Mouse (Mus musculus): ENCODE data around the gene Acss3. TPM values are rescaled to one million over a fixed set of nuclear protein-coding genes. Genes with fewer than 3 reads are reported as not detected.

The Acss3 gene
- total RNA-seq, 2 experiments from 2014 or later: 4.8 to 5.2 TPM

DNA sequence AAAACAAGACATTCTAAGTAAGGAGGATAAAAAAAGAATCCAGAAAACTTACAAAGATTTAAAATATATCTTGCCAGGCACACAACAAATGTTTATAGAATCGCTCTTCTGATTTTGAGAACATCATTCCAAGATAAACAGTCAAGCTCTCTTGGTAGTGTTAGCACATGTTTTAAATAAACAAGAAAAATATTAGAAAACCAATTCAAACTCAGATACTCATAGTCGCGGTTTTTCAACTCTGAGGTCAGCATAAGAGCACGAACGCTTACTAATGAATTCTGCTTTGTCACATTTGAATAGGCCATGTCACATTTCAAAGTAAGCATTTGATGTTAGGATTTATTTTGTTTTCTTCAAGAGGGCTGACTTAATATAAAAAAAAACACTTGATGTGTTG lies 102.3 kb downstream of the Acss3 start:
- no peak for DNase-seq (ENCODE audit: low spot score in 2 of 2)

DNA sequence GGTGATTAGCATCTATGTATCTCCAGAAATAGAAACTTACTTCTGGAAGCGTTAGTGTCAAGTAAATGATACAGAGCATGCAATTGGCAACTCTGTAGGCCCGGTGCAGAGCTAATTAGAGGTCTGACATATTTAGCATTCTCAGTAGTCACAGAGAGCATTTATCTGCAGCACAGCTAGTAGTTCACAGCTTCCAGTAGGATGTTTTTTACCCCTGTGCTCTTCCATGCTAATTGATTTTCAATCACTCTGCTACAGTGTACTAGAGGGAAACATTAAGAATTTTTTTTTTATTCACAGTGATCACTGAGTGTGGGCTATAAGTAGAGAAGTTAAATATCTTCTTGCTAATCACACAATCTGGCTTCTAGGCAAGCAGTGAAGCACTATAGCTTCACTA lies 112.3 kb downstream of the Acss3 start:
- no peak for DNase-seq (ENCODE audit: low spot score in 2 of 2)

- DNase-seq (ENCODE audit: low spot score in 2 of 2): no peak
Measured at GRCm38 (mm10) chr10:106998052-106998625, 125.3 kb downstream of the Acss3 start.

DNA sequence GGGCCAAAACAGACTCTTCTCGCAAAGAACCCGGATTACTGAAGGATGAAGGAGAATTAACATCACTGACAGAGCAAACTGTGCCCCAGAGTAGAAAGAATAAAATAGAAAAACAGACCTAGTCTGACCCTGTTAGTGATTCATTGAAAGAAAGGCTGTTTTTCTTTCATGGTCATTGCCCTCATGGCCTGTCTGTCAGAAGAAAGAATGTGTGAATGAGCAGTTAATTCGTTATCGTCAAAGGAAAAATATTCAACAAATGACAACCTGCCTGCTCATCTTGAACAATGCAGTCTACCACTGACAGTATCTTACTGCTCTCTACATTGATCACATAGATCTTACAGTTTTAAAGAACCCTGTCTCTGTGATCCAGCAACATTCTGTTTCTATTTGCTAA lies 134.0 kb downstream of the Acss3 start:
- DNase-seq (ENCODE audit: low spot score in 2 of 2): no peak

DNA sequence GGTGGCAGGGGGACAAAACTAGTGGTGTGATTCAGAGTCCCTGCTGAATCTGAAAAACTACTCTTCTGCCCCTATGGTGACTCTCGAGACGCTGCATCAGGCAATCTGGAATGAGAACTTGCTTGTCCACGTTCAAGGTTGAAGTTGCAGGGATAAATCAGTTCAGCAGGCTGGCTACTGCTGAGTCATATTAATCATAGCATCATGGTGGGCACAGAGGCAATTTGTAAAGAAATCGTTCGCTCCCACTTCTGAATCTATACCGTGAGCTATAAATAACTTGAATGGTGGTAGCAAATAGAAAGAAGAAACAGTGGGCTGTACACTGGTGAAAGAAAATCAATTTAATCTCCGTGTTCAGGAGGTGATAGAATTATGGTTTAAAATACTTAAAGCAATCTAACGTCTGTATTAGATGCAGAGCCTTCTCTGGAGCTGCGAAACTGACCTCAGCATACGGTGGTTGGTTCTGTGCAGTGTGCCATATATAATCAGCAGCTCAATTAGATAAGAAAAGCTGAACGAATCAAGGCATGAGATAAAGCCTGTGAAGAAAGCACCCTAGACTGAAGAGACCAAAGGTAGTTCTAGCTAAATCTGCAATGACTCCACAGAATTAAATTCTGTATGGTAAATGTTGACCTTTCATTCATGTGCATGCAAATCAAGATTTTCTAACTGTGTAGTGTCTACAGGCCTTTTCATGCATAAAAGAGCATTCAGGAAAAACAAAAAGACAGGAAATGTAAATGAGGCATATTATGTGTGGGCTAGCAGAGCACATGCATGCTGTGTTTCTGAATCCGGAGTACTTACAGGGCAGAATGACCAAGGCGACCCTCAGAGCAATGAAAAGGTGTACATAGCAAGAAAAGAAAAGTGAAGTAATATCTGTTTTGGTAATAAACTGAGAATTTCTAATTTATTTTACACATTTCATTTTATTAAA lies 148.0 kb downstream of the Acss3 start:
- no peak for DNase-seq (ENCODE audit: low spot score in 2 of 2)

GRCm38 (mm10) chr10:106959026-106959425 lies 164.4 kb downstream of the Acss3 start:
- no peak for DNase-seq (ENCODE audit: low spot score in 2 of 2)

GRCm38 (mm10) chr10:106941380-106941779 lies 182.1 kb downstream of the Acss3 start:
- DNase-seq (ENCODE audit: low spot score in 2 of 2): no peak

GRCm38 (mm10) chr10:106939441-106939840 lies 184.0 kb downstream of the Acss3 start:
- no peak for DNase-seq (ENCODE audit: low spot score in 2 of 2)

DNA sequence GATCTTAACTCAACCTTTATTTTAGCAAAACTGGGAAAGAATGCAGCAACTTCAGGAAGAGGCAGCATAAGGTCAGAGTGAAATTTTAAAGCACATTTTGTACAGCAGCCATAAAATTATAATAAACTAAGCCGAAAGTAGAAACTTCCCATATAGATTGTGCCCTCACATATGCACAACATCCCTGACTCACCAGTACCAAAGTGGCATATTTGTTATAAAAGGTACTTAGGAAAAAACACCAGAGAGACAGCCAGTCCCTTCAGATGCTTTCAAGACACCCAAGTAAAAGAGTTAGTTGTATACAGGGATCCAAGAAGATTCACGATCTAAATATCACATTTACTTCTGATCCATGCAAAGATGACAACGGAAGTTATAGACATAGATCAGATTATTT lies 184.6 kb downstream of the Acss3 start:
- no peak for DNase-seq (ENCODE audit: low spot score in 2 of 2)

GRCm38 (mm10) chr10:106936996-106937395 lies 186.5 kb downstream of the Acss3 start:
- DNase-seq (ENCODE audit: low spot score in 2 of 2): no peak

DNA sequence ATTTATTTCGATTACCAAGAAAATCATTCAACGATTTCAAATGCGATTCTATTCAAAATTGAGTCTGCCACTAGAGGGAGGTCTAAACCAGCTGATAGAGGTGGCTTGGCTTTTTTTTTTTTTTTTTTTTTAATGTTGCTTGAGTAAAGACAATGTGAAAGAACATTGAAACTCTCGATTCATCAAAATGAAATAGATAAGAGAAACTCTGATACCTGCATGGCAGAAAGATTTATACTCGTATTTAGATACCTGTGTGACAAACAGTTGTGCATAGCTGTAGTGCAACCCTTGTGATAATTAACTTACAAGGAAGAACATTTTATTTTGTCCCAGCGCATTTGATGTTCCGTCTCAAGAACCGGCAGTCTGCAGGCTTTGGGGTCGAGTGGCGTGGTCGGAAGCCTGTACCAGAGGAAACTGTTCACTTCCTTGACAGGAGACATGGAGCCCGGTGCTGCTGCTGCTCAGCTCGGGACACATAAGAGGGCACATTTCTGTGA lies 190.8 kb downstream of the Acss3 start:
- DNase-seq (ENCODE audit: low spot score in 2 of 2): no peak

- DNase-seq (ENCODE audit: low spot score in 2 of 2): no peak
Measured at GRCm38 (mm10) chr10:106928576-106929332, 194.7 kb downstream of the Acss3 start.

DNA sequence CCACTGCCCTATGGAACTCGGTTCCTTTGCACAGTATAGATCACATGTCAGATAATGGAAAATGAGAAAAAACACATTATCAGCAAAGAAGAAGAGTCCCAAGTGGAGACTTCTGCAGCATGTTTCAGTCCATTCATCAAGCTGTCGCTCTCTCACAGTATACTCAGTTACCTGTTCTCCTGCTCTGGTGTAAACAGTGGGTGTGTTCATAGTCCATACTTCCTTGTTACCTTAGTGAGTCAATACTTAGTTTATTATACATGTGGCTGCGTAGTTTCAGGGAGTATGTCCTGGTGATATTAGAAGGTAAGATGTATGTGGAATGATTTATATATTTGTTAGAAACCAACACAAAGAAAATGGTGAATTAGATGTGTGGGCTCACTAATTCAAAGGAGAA lies 198.7 kb downstream of the Acss3 start:
- no peak for DNase-seq (ENCODE audit: low spot score in 2 of 2)

- DNase-seq (ENCODE audit: low spot score in 2 of 2): no peak
Measured at GRCm38 (mm10) chr10:106924334-106924733, 199.1 kb downstream of the Acss3 start.

- no peak for DNase-seq (ENCODE audit: low spot score in 2 of 2)
Measured at GRCm38 (mm10) chr10:106914822-106915221, 208.6 kb downstream of the Acss3 start.

DNA sequence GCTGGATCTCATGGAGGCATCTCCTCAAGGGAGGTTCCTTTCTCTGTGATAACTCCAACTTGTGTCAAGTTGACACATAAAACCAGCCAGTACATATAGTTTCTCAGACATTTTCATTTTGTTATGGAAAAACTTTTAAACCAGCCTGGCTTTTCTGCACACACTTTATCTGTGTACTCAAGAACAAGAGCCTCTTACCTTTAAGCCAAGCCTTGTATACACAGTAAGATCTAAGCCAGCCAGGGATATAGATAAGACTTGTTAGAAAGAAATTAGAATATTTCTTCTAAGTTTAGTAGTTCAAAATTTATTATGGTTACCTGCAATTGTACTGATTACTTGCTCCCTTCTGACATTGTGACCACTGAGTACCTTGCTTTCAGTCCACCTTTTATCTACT lies 209.2 kb downstream of the Acss3 start:
- DNase-seq (ENCODE audit: low spot score in 2 of 2): no peak

- DNase-seq (ENCODE audit: low spot score in 2 of 2): no peak
Measured at GRCm38 (mm10) chr10:106913032-106913431, 210.4 kb downstream of the Acss3 start.

DNA sequence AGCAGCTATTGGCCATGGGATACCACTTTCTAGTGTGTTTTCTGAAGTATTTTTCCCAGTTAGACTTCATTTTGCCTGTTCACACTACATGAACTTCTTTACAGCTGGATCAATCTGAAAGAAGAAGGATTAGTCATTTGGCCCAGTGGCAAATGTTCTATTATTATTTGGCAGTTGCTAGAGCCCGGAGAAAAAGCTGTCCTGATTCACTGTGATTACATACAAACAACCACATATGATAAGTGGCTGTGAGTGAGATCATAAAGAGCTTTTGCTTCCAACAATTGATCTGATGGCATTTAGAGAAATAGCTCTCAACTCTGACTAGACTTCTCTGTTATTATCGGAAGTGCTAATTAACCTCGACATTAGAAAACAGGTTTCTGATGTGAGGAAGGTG lies 213.4 kb downstream of the Acss3 start:
- DNase-seq (ENCODE audit: low spot score in 2 of 2): no peak

- DNase-seq (ENCODE audit: low spot score in 2 of 2): no peak
Measured at GRCm38 (mm10) chr10:106896351-106896750, 227.1 kb downstream of the Acss3 start.

All from gastrocnemius, postnatal 4 days (tissue).